Mouse (Mus musculus) lung, embryonic 16.5 days (tissue): ENCODE results near the gene Aanat. TPM values are rescaled to one million over a fixed set of nuclear protein-coding genes. Genes with fewer than 3 reads are reported as not detected.
A peak's percentile ranks its signal among the peaks of the same experiment; 100 is the strongest.

ENCODE experiments used
- ATAC-seq: fragments of 200-750 bp; cut with Nextera tagmentation; 2 replicates; pipeline ENCODE4 v1.8.0; 2017; ENCODE audit warnings: low read depth, mild to moderate bottlenecking, moderate library complexity
- H3K27ac ChIP-seq: fragments of 300-500 bp; sonication (generic); 2 replicates; pipeline ENCODE4 v1.5.1; 2014; ENCODE audit warnings: mild to moderate bottlenecking, control low read depth, low read length
- H3K27me3 ChIP-seq: fragments of 300-500 bp; sonication (generic); 2 replicates; pipeline ENCODE4 v1.6.1; 2014; ENCODE audit warnings: low read depth, low read length, mixed read lengths; ENCODE audit not compliant: control insufficient read depth, insufficient read depth
- H3K36me3 ChIP-seq: fragments of 300-500 bp; sonication (generic); 2 replicates; pipeline ENCODE4 v1.6.1; 2014; ENCODE audit warnings: low read length; ENCODE audit not compliant: control insufficient read depth, insufficient read depth
- H3K4me1 ChIP-seq: fragments of 300-500 bp; sonication (generic); replicated peaks from 2 replicates; pipeline ENCODE4 v1.6.1; 2014; ENCODE audit warnings: low read length, mixed read lengths; ENCODE audit not compliant: control insufficient read depth, insufficient read depth
- H3K4me2 ChIP-seq: fragments of 300-500 bp; sonication (generic); 2 replicates; pipeline ENCODE4 v1.6.1; 2014; ENCODE audit warnings: low read depth, low read length, control low read depth
- H3K4me3 ChIP-seq: fragments of 300-500 bp; sonication (generic); 2 replicates; pipeline ENCODE4 v1.5.1; 2014; ENCODE audit warnings: mild to moderate bottlenecking, low read length, control low read depth
- H3K9ac ChIP-seq: fragments of 300-500 bp; sonication (generic); 2 replicates; pipeline ENCODE4 v1.6.1; 2014; ENCODE audit warnings: low read length, control low read depth
- H3K9me3 ChIP-seq: fragments of 300-500 bp; sonication (generic); 2 replicates; pipeline ENCODE4 v1.6.1; 2016; ENCODE audit warnings: low read length; ENCODE audit not compliant: control insufficient read depth
- WGBS: fragments of 180-500 bp; shearing (Covaris S2); extraction: QIAGEN DNeasy Blood & Tissue Kit; methylation state at CpG from one replicate; pipeline ENCODE4 v1.1.7; 2014; 5-methylcytosine and 5-hydroxymethylcytosine counted together
- polyA plus RNA-seq: library from polyadenylated mRNA; unstranded; fragments of >200 nt; fragmentation: Nextera tagmentation; extraction: Ambion mirVana; gene quantifications from 2 replicates; pipeline ENCODE4 v1.2.1, GENCODE M21; 2015

Aanat gene
- polyA plus RNA-seq, 1 experiment from 2014 or later: not detected

- WGBS: 24% methylated on average over 23 of the region's 23 CpGs
- H3K9me3 ChIP-seq: no peaks in the 10 kb centered on the region
- ATAC-seq: peak; percentile 77
- H3K36me3 ChIP-seq: no peaks in the 10 kb centered on the region
- H3K4me1 ChIP-seq: no peaks in the 10 kb centered on the region; the same call in 1 of the 2 replicates
- no peak overlapping the region for H3K4me3 ChIP-seq
- H3K27ac ChIP-seq: no peak overlapping the region
- H3K4me2 ChIP-seq: no peak overlapping the region
- H3K9ac ChIP-seq: no peak overlapping the region
- peaks cover 4% of the 10 kb centered on the region for H3K27me3 ChIP-seq
These were observed 784 bp downstream of the Aanat start for GRCm38 (mm10) chr11:116586801-116587631.

GRCm38 (mm10) chr11:116589020-116589531 is 2.8 kb downstream of the Aanat start:
- ATAC-seq: no peak
- Histone ChIP-seq H3K4me2 (no peak overlapping the region), H3K27ac (no peak overlapping the region), H3K9ac (0 out of 2 replicates have a peak overlapping the region, but pooled peaks have one; percentile 26), H3K9me3 (no peaks in the 10 kb centered on the region), H3K4me1 (no peaks in the 10 kb centered on the region; the same call in 1 of the 2 replicates), H3K4me3 (no peak overlapping the region), H3K36me3 (no peaks in the 10 kb centered on the region), H3K27me3 (peaks cover 4% of the 10 kb centered on the region)
- 17% methylated on average over 14 of the region's 14 CpGs for WGBS

DNA sequence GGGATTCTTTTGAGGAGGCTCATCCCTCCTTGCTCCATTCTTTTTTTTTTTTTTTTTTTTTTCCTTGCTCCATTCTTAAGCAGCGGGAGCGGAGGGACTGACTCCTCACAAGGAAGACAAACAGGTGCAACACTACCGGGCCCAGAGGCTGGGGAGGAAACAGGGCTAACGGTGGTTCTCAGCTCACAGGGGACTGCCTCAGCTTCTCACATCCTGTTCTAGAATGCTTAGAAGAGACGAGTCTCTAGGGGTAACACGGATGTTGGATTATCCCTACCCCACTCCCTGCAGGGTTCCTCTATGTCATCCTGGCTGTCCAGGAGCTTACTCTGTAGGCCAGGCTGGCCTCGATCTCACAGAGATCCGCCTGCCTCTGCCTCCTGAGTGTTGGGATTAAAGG is 3.3 kb downstream of the Aanat start:
- 59% methylated on average over 8 of the region's 8 CpGs for WGBS
- no peaks in the 10 kb centered on the region for H3K9me3 ChIP-seq
- H3K9ac ChIP-seq: no peak overlapping the region
- H3K4me3 ChIP-seq: no peak overlapping the region
- ATAC-seq: no peak
- H3K4me1 ChIP-seq: no peaks in the 10 kb centered on the region; the same call in 1 of the 2 replicates
- H3K36me3 ChIP-seq: no peaks in the 10 kb centered on the region
- H3K4me2 ChIP-seq: no peak overlapping the region
- H3K27me3 ChIP-seq: peaks cover 4% of the 10 kb centered on the region
- H3K27ac ChIP-seq: no peak overlapping the region

- Histone ChIP-seq H3K9me3 (no peaks in the 10 kb centered on the region), H3K4me2 (no peak overlapping the region), H3K4me1 (no peaks in the 10 kb centered on the region; the same call in 1 of the 2 replicates), H3K9ac (no peak overlapping the region), H3K36me3 (no peaks in the 10 kb centered on the region), H3K4me3 (no peak overlapping the region), H3K27ac (no peak overlapping the region), H3K27me3 (peaks cover 4% of the 10 kb centered on the region)
- 78% methylated on average over 4 of the region's 4 CpGs for WGBS
- no peak for ATAC-seq
These were observed 5.4 kb downstream of the Aanat start for GRCm38 (mm10) chr11:116591621-116592020.

DNA sequence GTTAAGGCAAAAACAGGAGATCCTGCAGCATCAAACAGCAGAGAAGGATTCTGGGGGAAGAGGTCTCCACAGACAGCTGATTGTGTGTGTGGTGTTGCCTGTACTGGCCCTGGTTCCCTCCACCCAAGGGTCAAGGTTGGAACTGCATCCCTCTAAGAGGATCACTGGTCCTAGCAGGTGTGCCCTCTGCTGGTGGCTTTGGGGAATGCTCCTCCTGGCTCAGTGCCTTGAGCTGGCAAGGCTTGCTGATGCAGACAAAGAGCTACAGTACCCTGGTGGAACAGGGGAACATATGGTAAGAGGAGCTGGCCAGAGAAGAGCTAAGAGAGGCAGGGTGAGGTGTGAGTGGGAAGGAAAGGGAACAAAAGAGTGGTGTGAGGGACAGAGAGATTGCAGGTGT is 6.2 kb downstream of the Aanat start:
- Histone ChIP-seq H3K27me3 (peaks cover under 1% of the 10 kb centered on the region), H3K9me3 (no peaks in the 10 kb centered on the region), H3K9ac (no peak overlapping the region), H3K4me1 (no peaks in the 10 kb centered on the region; the same call in 1 of the 2 replicates), H3K4me3 (no peak overlapping the region), H3K4me2 (no peak overlapping the region), H3K36me3 (peaks cover 2% of the 10 kb centered on the region; the same call in 1 of the 2 replicates), H3K27ac (no peak overlapping the region)
- peak; percentile 78 for ATAC-seq

GRCm38 (mm10) chr11:116593345-116593744 is 7.1 kb downstream of the Aanat start:
- Histone ChIP-seq H3K36me3 (peaks cover 5% of the 10 kb centered on the region; the same call in 1 of the 2 replicates), H3K9me3 (no peaks in the 10 kb centered on the region), H3K27ac (no peak overlapping the region), H3K9ac (no peak overlapping the region), H3K4me2 (no peak overlapping the region), H3K27me3 (no peaks in the 10 kb centered on the region; the same call in 1 of the 2 replicates), H3K4me3 (no peak overlapping the region), H3K4me1 (no peaks in the 10 kb centered on the region; the same call in 1 of the 2 replicates)
- 76% methylated on average over 4 of the region's 4 CpGs for WGBS
- no peak for ATAC-seq

GRCm38 (mm10) chr11:116596766-116597165 is 10.5 kb downstream of the Aanat start:
- Histone ChIP-seq H3K36me3 (peaks cover 14% of the 10 kb centered on the region), H3K9me3 (no peaks in the 10 kb centered on the region), H3K4me2 (no peak overlapping the region), H3K27ac (no peak overlapping the region), H3K9ac (no peak overlapping the region), H3K4me1 (no peaks in the 10 kb centered on the region; the same call in 1 of the 2 replicates), H3K4me3 (no peak overlapping the region), H3K27me3 (no peaks in the 10 kb centered on the region)
- ATAC-seq: no peak
- WGBS: 86% methylated on average over 19 of the region's 19 CpGs

GRCm38 (mm10) chr11:116598193-116598592 is 12.0 kb downstream of the Aanat start:
- no peaks in the 10 kb centered on the region for H3K9me3 ChIP-seq
- ATAC-seq: no peak
- no peak overlapping the region for H3K4me3 ChIP-seq
- no peaks in the 10 kb centered on the region for H3K4me1 ChIP-seq
- no peak overlapping the region for H3K9ac ChIP-seq
- WGBS: 84% methylated on average over 8 of the region's 8 CpGs
- no peak overlapping the region for H3K4me2 ChIP-seq
- H3K27ac ChIP-seq: no peak overlapping the region
- H3K36me3 ChIP-seq: peaks cover 17% of the 10 kb centered on the region
- no peaks in the 10 kb centered on the region for H3K27me3 ChIP-seq

DNA sequence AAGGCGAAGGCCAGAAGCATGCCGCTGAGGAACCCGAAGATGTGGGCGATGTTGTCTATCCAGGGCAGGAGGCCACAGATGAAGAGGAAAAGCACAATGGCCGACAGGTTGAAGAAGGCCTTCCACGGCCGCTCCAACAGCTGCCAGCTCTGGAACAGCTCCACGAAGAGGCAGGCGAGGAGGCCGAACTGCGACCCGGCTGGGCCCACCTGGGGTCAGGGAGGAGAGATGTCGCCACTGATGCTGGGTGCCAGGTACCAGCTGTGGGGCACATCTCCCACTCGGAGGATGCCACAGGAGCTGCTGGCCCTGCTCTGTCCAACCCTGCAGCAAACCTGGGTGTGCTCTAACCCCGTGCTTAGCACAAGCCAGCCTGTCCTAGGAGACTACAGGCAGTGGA is 13.0 kb downstream of the Aanat start:
- H3K27me3 ChIP-seq: no peaks in the 10 kb centered on the region
- no peak for ATAC-seq
- H3K27ac ChIP-seq: no peak overlapping the region
- H3K4me3 ChIP-seq: no peak overlapping the region
- no peak overlapping the region for H3K9ac ChIP-seq
- H3K4me2 ChIP-seq: no peak overlapping the region
- H3K4me1 ChIP-seq: no peaks in the 10 kb centered on the region
- WGBS: 91% methylated on average over 15 of the region's 15 CpGs
- peaks cover 17% of the 10 kb centered on the region for H3K36me3 ChIP-seq
- H3K9me3 ChIP-seq: no peaks in the 10 kb centered on the region
